Mouse (Mus musculus) liver, postnatal 0 days (tissue): ENCODE data around the gene Cmah.

Source experiments
- CTCF ChIP-seq: sonication (generic); IDR thresholded peaks from 2 replicates; pipeline ENCODE4 v1.5.1; 2016; ENCODE audit warnings: antibody characterized with exemption, low read depth
- EP300 ChIP-seq: IDR thresholded peaks from 2 replicates; pipeline ENCODE4 v1.6.1; 2016; ENCODE audit warnings: antibody characterized with exemption, low read depth, mild to moderate bottlenecking

- TF ChIP-seq EP300 (no peak), CTCF (no peak)
These were observed 188.0 kb downstream of the Cmah start for GRCm38 (mm10) chr13:24515101-24515675.
